9 mouse cellular contexts compared by ENCODE assay signal in genomic region chr11:81968401-81968881, GRCm38 (mm10). TPM values are rescaled to one million over a fixed set of nuclear protein-coding genes. Genes with fewer than 3 reads are reported as not detected.
DNase-seq lines count a peak whose midpoint lies in the region; ATAC-seq and TF ChIP-seq lines count a peak whose summit lies in the region.
"Had no signal": no experiment of that assay in that cellular context is flagged by ENCODE, and none has a peak within 500 bp of the region (broad histone marks: within the 10 kb centered on the region; RNA-seq: fewer than 3 reads in every experiment).

TSS of gene Asic2 (minus strand) at chr11:81968457.

- intact Hi-C loops in heart, postnatal 25 days (cut with DNase I) = no loop called here

- no peak for ATAC-seq in midbrain, embryonic 12.5 days (ENCODE audit: low FRiP score, low read depth)

- in situ Hi-C loops in ES-E14 (cut with MboI; ENCODE audit: low sequenced_read_pairs in 2 of 2, unreplicated experiment in 2 of 2) = no loop called here

- no peak within 1 kb of the TSS for H3K27ac ChIP-seq in ES-E14 (ENCODE audit: insufficient read depth, low read depth, low read length, poor library complexity, severe bottlenecking)
- H3K27ac ChIP-seq in embryonic facial prominence, embryonic 10.5 days (replicated peaks) = no peak within 1 kb of the TSS
- 0 out of 2 replicates have a peak within 1 kb of the TSS, but pooled peaks have one; percentile 30 for H3K27ac ChIP-seq in midbrain, embryonic 12.5 days (replicated peaks)

- H3K4me3 ChIP-seq in ES-E14 (ENCODE audit: insufficient read depth in 1 of 2, low read depth in 1 of 2, low read length in 2 of 2, poor library complexity in 1 of 2, severe bottlenecking in 1 of 2) = peak within 1 kb of the TSS; percentile 32 to 33; a peak in 2 of 4 replicates
- peak within 1 kb of the TSS; percentile 51 for H3K4me3 ChIP-seq in embryonic facial prominence, embryonic 10.5 days
- peak within 1 kb of the TSS; percentile 38 for H3K4me3 ChIP-seq in midbrain, embryonic 12.5 days

- 0 out of 2 replicates have a peak within 1 kb of the TSS, but pooled peaks have one; percentile 40 for H3K9ac ChIP-seq in ES-E14 (ENCODE audit: insufficient read depth, low read depth, low read length, poor library complexity, severe bottlenecking)
- H3K9ac ChIP-seq in midbrain, embryonic 12.5 days (replicated peaks) = peak within 1 kb of the TSS; percentile 62

- DNase-seq in ES-E14 (ENCODE audit: low read depth, low spot score) = no peak
- DNase-seq in embryonic facial prominence, embryonic 10.5 days (ENCODE audit: low spot score) = peak; percentile 34
- DNase-seq in layer of hippocampus, adult 18-20 months (ENCODE audit: low spot score in 2 of 2) = peak; percentile 29 to 63
- DNase-seq in ovary, postnatal 14 days (ENCODE audit: low spot score) = no peak
- no peak for DNase-seq in heart, adult 18-20 months
- no peak for DNase-seq in ovary, postnatal 10 days (ENCODE audit: low spot score)
- DNase-seq in heart, postnatal 25 days (ENCODE audit: low spot score) = no peak

- peaks cover 0 to 2% of the 10 kb centered on the region in 2 experiments; a peak in 1 of 4 replicates for H3K4me1 ChIP-seq in ES-E14 (ENCODE audit: control insufficient read depth in 2 of 2, insufficient read depth in 2 of 2, low read length in 2 of 2, poor library complexity in 1 of 2)
- peaks cover 29% of the 10 kb centered on the region for H3K4me1 ChIP-seq in embryonic facial prominence, embryonic 10.5 days
- H3K4me1 ChIP-seq in midbrain, embryonic 12.5 days = peaks cover 42% of the 10 kb centered on the region

- WGBS in embryonic facial prominence, embryonic 10.5 days = 1% methylated on average over 29 of the region's 29 CpGs
- 2% methylated on average over 29 of the region's 29 CpGs for whole genome bisulfite sequencing in midbrain, embryonic 12.5 days

- peaks cover 54% of the 10 kb centered on the region for H3K27me3 ChIP-seq in embryonic facial prominence, embryonic 10.5 days (replicated peaks; ENCODE audit: low read depth, poor library complexity, severe bottlenecking)
- H3K27me3 ChIP-seq in midbrain, embryonic 12.5 days = peaks cover 46% of the 10 kb centered on the region

- H3K9me3 ChIP-seq in ES-E14 (ENCODE audit: control insufficient read depth, insufficient read depth, low read depth, low read length) = no peaks in the 10 kb centered on the region
- H3K9me3 ChIP-seq in embryonic facial prominence, embryonic 10.5 days = no peaks in the 10 kb centered on the region
- H3K9me3 ChIP-seq in midbrain, embryonic 12.5 days = no peaks in the 10 kb centered on the region

- peak within 1 kb of the TSS; percentile 60 for H3K4me2 ChIP-seq in midbrain, embryonic 12.5 days (replicated peaks)

- no peaks in the 10 kb centered on the region for H3K36me3 ChIP-seq in ES-E14 (ENCODE audit: control insufficient read depth, insufficient read depth, low read length, poor library complexity, severe bottlenecking)
- H3K36me3 ChIP-seq in embryonic facial prominence, embryonic 10.5 days (replicated peaks) = no peaks in the 10 kb centered on the region
- no peaks in the 10 kb centered on the region for H3K36me3 ChIP-seq in midbrain, embryonic 12.5 days

TF ChIP-seq in ES-E14, 5 proteins besides CTCF, POLR2A, EP300 and RAD21:
- TF ChIP-seq ZC3H11A (IDR thresholded peaks at IDR 0.05; ENCODE audit: borderline replicate concordance, low read depth, low read length) = no peak
- no peak for TF ChIP-seq ZNF384 (IDR thresholded peaks at IDR 0.05; ENCODE audit: low read depth, low read length)
- no peak for TF ChIP-seq HCFC1 (IDR thresholded peaks at IDR 0.05; ENCODE audit: borderline replicate concordance, insufficient read depth, low read length)
- TF ChIP-seq CHD2 (IDR thresholded peaks at IDR 0.05; ENCODE audit: low read depth, low read length) = no peak
- TF ChIP-seq MAFK (IDR thresholded peaks at IDR 0.05; ENCODE audit: insufficient read depth, low read depth, low read length) = no peak

RNA-seq across cellular contexts. Expression of gene Asic2, which starts in this region (rescaled TPM):
- total RNA-seq in ES-E14 (2012; rRNA removed) = 0.13 and 0.42 TPM in 2 replicates
- 0.66 and 0.75 TPM in 2 replicates for polyA plus RNA-seq in embryonic facial prominence, embryonic 10.5 days (2016; fragmentation: Nextera tagmentation; extraction: Ambion mirVana)
- 10 to 100 TPM; 55.9 to 61.9 TPM for total RNA-seq in layer of hippocampus, adult 18-20 months (2021)
- 3.1 and 3.5 TPM in 2 replicates for polyA plus RNA-seq in midbrain, embryonic 12.5 days (2016; fragmentation: Nextera tagmentation; extraction: Ambion mirVana)
- total RNA-seq in heart, adult 18-20 months (2021) = not detected
- total RNA-seq in heart, postnatal 25 days (2021) = not detected
- polyA plus RNA-seq: heart, postnatal 0 days had no signal

Comparison
In these comparisons a context has a peak if more than half of its experiments do, and no peak if none do; other contexts are left out.
1. RNA of gene Asic2 (total RNA-seq): 55.9 to 61.9 TPM in layer of hippocampus, adult 18-20 months; 0.13 to 0.42 TPM in ES-E14, not detected in heart, postnatal 25 days and not detected in heart, adult 18-20 months; every median in the first group is over 10 times any median in the second.
2. Peak in DNase-seq and H3K4me3 ChIP-seq in embryonic facial prominence, embryonic 10.5 days; RNA of the gene not detected or under 1 TPM.
3. DNase-seq: peak in layer of hippocampus, adult 18-20 months (2 of 2); none in ES-E14 (single experiment), ovary, postnatal 14 days (single experiment), heart, adult 18-20 months (0 of 2), ovary, postnatal 10 days (single experiment) and heart, postnatal 25 days (single experiment).
4. Peak in every context shown above with its lines, with median percentiles within 50 percentile points of each other: H3K4me3 ChIP-seq.